Mouse (Mus musculus): Measurements from ENCODE around the gene Lamtor2. TPM values are rescaled to one million over a fixed set of nuclear protein-coding genes. Genes with fewer than 3 reads are reported as not detected.
A peak's percentile ranks its signal among the peaks of the same experiment; 100 is the strongest.

The Lamtor2 gene
- polyA plus RNA-seq, 1 experiment: 136 TPM

DNA sequence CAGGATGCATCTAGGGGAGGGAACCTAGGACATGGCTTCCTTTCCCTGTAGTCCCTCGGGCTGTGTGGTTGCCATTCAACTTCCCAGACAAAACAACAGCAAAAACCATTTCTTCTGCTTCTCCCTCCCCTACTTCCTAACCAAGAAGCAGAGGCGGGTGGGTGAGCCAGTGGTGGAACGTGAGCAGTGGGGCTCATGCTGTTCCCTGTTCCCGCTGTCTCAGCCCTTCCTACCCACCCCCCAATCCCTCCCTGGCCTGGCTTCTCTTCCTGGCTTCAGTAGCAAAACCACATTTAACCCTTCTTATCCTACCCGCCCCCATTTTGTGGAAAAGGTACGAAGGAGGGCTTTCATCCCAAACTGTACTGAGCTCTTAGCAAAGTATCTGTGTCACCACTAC, 47.8 kb downstream of the Lamtor2 start:
- Histone ChIP-seq H3K36me3 (ENCODE audit: control insufficient read depth, insufficient read depth) (peaks cover 17% of the 10 kb centered on the region), H3ac (ENCODE audit: control insufficient read depth, insufficient read length, low read depth) (no peak overlapping the region), H3K79me3 (ENCODE audit: low read depth) (peaks cover 28% of the 10 kb centered on the region), H3K4me3 (ENCODE audit: insufficient read depth, poor library complexity, severe bottlenecking) (no peak overlapping the region), H3K27me3 (ENCODE audit: control insufficient read depth, insufficient read depth, insufficient read length) (no peaks in the 10 kb centered on the region), H3K79me2 (ENCODE audit: control insufficient read depth, insufficient read depth) (peaks cover 49% of the 10 kb centered on the region)
- TF ChIP-seq MAX (IDR thresholded peaks at IDR 0.05) (no peak), FOSL1 (IDR thresholded peaks at IDR 0.05; ENCODE audit: insufficient read depth, low read length, poor library complexity, severe bottlenecking) (no peak), CEBPB (IDR thresholded peaks at IDR 0.05; ENCODE audit: low read depth) (no peak), CTCF (IDR thresholded peaks at IDR 0.05; ENCODE audit: control insufficient read depth, insufficient read depth, insufficient read length) (no peak)

DNA sequence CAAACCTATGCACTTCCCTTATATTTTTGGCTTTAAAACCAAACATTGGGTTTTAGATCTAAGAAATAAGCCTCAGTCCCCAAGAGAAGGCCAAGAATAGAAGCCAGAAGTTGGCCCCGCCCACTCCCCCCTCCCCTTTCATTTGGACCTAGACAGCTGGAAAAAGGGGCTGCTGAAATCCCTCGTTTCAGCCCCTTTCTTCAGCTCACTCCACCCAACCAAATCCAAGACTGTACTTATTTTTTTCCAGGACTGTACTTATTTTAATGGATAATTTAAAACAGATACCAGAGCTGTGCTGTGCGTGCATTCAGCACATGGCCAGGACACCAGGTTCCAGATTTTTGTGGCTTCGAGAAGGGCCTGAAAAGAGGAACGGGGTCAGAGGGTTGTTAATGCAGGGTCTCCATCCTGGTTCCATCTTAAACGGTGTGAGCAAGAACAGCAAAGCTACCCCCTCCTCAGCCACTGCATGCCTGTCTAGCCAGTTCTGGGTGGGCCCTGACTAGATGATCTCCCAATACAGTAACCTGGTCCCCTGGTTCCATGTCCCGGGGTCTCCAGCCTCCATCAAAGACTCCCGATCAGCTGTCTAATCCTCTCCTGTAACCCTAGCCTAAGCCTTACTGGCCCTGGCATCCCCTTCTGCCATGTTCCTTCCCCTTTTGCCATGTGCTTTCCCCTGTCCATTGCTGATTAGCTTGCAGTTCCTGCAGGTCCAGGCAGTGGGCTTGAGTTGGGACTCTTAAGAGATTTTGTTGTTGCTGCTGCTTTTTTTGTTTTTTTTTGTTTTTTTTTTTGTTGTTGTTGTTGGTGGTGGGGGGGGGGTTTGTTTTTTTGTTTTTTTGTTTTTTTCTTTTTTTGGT, 48.8 kb downstream of the Lamtor2 start:
- H3K79me2 ChIP-seq (ENCODE audit: control insufficient read depth, insufficient read depth): peaks cover 52% of the 10 kb centered on the region
- H3ac ChIP-seq (ENCODE audit: control insufficient read depth, insufficient read length, low read depth): peak overlapping the region; percentile 56
- TF ChIP-seq USF1 (IDR thresholded peaks at IDR 0.05; ENCODE audit: low read depth) (no peak), CTCF (IDR thresholded peaks at IDR 0.05; ENCODE audit: control insufficient read depth, insufficient read depth, insufficient read length) (no peak), MAX (IDR thresholded peaks at IDR 0.05) (no peak), CEBPB (IDR thresholded peaks at IDR 0.05; ENCODE audit: low read depth) (no peak), MYOD1 (IDR thresholded peaks at IDR 0.05; ENCODE audit: control insufficient read depth, insufficient read length, low read depth) (no peak), FOSL1 (IDR thresholded peaks at IDR 0.05; ENCODE audit: insufficient read depth, low read length, poor library complexity, severe bottlenecking) (no peak), MYOG (IDR thresholded peaks at IDR 0.05; ENCODE audit: control insufficient read depth, extremely low read depth, insufficient read length) (no peak)
- H3K4me3 ChIP-seq (ENCODE audit: insufficient read depth, poor library complexity, severe bottlenecking): no peak overlapping the region
- H3K36me3 ChIP-seq (ENCODE audit: control insufficient read depth, insufficient read depth): peaks cover 26% of the 10 kb centered on the region
- peaks cover 38% of the 10 kb centered on the region for H3K79me3 ChIP-seq (ENCODE audit: low read depth)
- no peaks in the 10 kb centered on the region for H3K27me3 ChIP-seq (ENCODE audit: control insufficient read depth, insufficient read depth, insufficient read length)

DNA sequence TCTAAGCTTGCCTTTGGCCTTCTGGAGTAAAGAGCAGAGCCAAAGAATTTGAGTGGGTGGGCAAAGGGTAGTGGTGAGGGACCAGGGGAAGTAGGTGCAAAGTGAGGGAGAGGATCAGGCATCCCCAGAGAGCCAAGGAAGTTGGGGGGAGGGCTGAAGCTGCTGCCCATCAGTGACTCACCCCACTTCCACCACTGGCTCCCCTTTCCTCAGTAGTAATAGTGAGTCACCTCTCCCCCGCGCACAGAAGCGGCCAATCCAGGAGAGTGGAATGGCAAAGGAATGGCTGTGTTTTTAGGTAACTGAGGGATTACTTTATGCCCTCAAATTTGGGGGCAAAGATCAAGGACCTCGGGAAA, 49.4 kb downstream of the Lamtor2 start:
- TF ChIP-seq MYOD1 (IDR thresholded peaks at IDR 0.05; ENCODE audit: control insufficient read depth, insufficient read length, low read depth): no peak
- TF ChIP-seq FOSL1 (IDR thresholded peaks at IDR 0.05; ENCODE audit: insufficient read depth, low read length, poor library complexity, severe bottlenecking): peak; percentile 93
- peaks cover 32% of the 10 kb centered on the region for H3K36me3 ChIP-seq (ENCODE audit: control insufficient read depth, insufficient read depth)
- H3K27me3 ChIP-seq (ENCODE audit: control insufficient read depth, insufficient read depth, insufficient read length): no peaks in the 10 kb centered on the region
- peak overlapping the region; percentile 100 for H3K4me3 ChIP-seq (ENCODE audit: insufficient read depth, poor library complexity, severe bottlenecking)
- H3K79me2 ChIP-seq (ENCODE audit: control insufficient read depth, insufficient read depth): peaks cover 52% of the 10 kb centered on the region
- H3ac ChIP-seq (ENCODE audit: control insufficient read depth, insufficient read length, low read depth): no peak overlapping the region
- H3K79me3 ChIP-seq (ENCODE audit: low read depth): peaks cover 44% of the 10 kb centered on the region

DNA sequence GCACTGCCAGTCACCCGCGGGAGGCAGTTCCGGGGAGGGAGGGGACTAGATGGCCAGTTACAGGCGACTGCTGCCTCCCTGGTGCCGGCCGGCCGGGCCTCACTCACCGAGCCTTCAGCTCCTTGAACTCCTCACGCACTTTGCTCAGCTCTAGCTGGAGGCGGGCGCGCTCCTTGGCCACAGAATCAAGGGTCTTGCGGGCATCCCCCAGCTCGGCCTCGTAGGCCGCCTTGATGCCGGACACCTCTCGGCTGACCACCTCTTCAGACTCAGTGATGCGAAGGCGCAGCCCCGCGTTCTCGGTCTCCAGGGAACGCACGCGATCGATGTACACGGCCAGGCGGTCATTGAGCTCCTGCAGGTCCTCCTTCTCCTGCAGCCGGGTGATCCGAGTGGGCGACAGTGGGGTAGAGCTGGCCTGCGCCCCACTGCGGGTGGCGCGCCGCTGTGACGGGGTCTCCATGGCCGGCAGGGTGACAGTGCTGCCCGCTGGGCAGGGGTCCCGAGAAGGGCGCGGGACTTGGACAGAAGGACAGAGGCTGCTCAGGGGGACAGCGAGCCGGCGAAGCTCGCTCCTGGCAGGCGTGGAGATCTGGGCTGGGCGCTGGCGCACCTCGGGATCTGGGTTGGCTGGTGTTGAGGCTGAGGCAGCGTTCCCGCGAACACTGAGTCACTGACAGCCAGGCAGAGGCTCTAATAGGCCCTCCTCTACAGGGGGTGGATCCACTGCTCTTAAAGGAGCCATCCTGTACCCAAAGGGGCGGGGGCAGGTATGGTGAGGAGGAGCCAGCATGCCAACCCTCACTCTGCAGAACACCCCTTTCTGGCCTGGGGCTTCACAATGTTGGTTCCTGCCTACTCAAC, 50.0 kb downstream of the Lamtor2 start:
- TF ChIP-seq MAX (IDR thresholded peaks at IDR 0.05): peak; percentile 76
- no peak for TF ChIP-seq CTCF (IDR thresholded peaks at IDR 0.05; ENCODE audit: control insufficient read depth, insufficient read depth, insufficient read length)
- H3K4me3 ChIP-seq (ENCODE audit: insufficient read depth, poor library complexity, severe bottlenecking): peak overlapping the region; percentile 100
- no peaks in the 10 kb centered on the region for H3K27me3 ChIP-seq (ENCODE audit: control insufficient read depth, insufficient read depth, insufficient read length)

DNA sequence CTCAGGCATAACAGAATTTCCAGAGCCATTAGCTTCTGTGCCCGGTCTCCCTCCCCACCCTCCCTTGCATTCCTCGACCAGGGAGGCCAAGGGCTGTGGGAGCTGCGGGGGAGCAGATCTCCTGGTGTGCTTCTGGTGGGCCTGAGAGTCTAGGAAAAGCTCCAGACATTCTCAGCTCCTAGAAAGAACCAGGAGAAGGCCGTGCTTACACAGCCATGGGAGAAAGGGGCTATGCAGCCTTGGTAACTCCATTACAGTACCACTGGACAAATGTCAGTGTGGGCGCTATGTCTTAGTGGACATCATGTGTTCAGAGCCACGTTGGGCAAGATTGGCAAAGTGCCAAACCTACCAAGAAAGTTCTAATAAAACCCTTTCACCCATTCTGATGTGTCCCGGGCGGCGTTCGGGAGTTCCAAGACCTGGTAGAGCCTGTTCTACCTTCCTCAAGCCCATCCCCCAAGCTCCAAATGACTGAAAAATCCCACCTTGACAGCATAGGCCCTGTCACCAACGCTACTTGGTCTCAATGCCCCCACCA, 50.8 kb downstream of the Lamtor2 start:
- no peak for TF ChIP-seq MYOG (IDR thresholded peaks at IDR 0.05; ENCODE audit: control insufficient read depth, extremely low read depth, insufficient read length)
- no peak for TF ChIP-seq MAX (IDR thresholded peaks at IDR 0.05)
- no peak for TF ChIP-seq FOSL1 (IDR thresholded peaks at IDR 0.05; ENCODE audit: insufficient read depth, low read length, poor library complexity, severe bottlenecking)
- Histone ChIP-seq H3K79me2 (ENCODE audit: control insufficient read depth, insufficient read depth) (peaks cover 66% of the 10 kb centered on the region), H3K4me3 (ENCODE audit: insufficient read depth, poor library complexity, severe bottlenecking) (peak overlapping the region; percentile 100), H3ac (ENCODE audit: control insufficient read depth, insufficient read length, low read depth) (peak overlapping the region; percentile 86), H3K36me3 (ENCODE audit: control insufficient read depth, insufficient read depth) (peaks cover 46% of the 10 kb centered on the region), H3K27me3 (ENCODE audit: control insufficient read depth, insufficient read depth, insufficient read length) (no peaks in the 10 kb centered on the region), H3K79me3 (ENCODE audit: low read depth) (peaks cover 58% of the 10 kb centered on the region)

More for the DNA sequence above, 50.0 kb downstream of the Lamtor2 start:
- Histone ChIP-seq H3K36me3 (ENCODE audit: control insufficient read depth, insufficient read depth) (peaks cover 38% of the 10 kb centered on the region), H3K79me2 (ENCODE audit: control insufficient read depth, insufficient read depth) (peaks cover 58% of the 10 kb centered on the region), H3ac (ENCODE audit: control insufficient read depth, insufficient read length, low read depth) (peak overlapping the region; percentile 86), H3K79me3 (ENCODE audit: low read depth) (peaks cover 50% of the 10 kb centered on the region)

Measured in C2C12 (cell line).